ENCODE assay signal across 19 mouse cellular contexts in the genomic region with DNA sequence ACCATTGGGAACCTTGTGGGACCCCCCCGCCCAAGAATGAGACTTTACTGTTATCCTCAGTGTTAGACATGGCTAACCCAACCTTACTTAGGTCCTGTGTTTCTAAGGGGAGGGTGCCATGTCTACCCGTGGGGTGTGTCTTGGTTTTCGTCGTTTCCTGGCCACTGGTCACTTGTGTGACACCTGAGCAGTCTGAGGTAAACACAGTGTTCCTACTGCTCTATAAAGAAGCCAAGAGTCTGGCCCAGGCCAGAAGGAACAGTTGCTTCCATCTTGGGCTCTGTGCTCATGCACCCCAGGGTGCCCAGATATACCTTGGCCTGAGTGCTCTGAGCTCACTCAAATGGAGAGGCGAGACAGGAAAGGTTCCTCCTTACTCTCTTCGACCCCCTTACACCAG. TPM values are rescaled to one million over a fixed set of nuclear protein-coding genes. Genes with fewer than 3 reads are reported as not detected.
"Had no signal": no experiment of that assay in that cellular context is flagged by ENCODE, and none has a peak within 500 bp of the region (broad histone marks: within the 10 kb centered on the region; RNA-seq: fewer than 3 reads in every experiment).

No protein-coding gene starts in this region.

- H3K9ac ChIP-seq: lung, embryonic 15.5 days; midbrain, embryonic 13.5 days; midbrain, embryonic 15.5 days; neural tube, embryonic 12.5 days had no signal

- H3K27me3 ChIP-seq: lung, embryonic 15.5 days; midbrain, embryonic 13.5 days; midbrain, embryonic 15.5 days; neural tube, embryonic 12.5 days had no signal

- H3K4me3 ChIP-seq: lung, embryonic 15.5 days; midbrain, embryonic 13.5 days; midbrain, embryonic 15.5 days; neural tube, embryonic 12.5 days had no signal

- H3K9me3 ChIP-seq: lung, embryonic 15.5 days; megakaryocyte, embryonic 14.5 days; midbrain, embryonic 13.5 days; midbrain, embryonic 15.5 days; neural tube, embryonic 12.5 days had no signal

- H3K4me2 ChIP-seq: lung, embryonic 15.5 days; midbrain, embryonic 11.5 days; midbrain, embryonic 13.5 days; midbrain, embryonic 15.5 days; neural tube, embryonic 12.5 days had no signal

- H3K36me3 ChIP-seq: lung, embryonic 15.5 days; midbrain, embryonic 15.5 days; neural tube, embryonic 12.5 days had no signal

- ATAC-seq: lung, postnatal 0 days; midbrain, embryonic 13.5 days; midbrain, embryonic 15.5 days had no signal

- H3K27ac ChIP-seq: lung, embryonic 15.5 days; macrophage; midbrain, embryonic 13.5 days; midbrain, embryonic 15.5 days; neural tube, embryonic 12.5 days had no signal

- DNase-seq: lung, adult 18-20 months; lung, postnatal 14 days; lung, postnatal 36 days; right cerebral cortex, postnatal 14 days; spleen, adult 18-20 months; thymus, adult 18-20 months; thymus, postnatal 14 days; thymus, postnatal 36 days had no signal

RNA-seq across cellular contexts. Expression of a gene that starts 1.6 kb away (rescaled TPM):
- total RNA-seq: megakaryocyte progenitor cell, adult 5-6 weeks; monocyte, adult 5-6 weeks had no signal
- polyA plus RNA-seq: macrophage; small intestine, adult 2 months had no signal
